Mouse (Mus musculus): ENCODE results near the gene Iqcn. TPM values are rescaled to one million over a fixed set of nuclear protein-coding genes. Genes with fewer than 3 reads are reported as not detected.

Gene Iqcn
- polyA plus RNA-seq, 1 experiment, result not detected

DNA sequence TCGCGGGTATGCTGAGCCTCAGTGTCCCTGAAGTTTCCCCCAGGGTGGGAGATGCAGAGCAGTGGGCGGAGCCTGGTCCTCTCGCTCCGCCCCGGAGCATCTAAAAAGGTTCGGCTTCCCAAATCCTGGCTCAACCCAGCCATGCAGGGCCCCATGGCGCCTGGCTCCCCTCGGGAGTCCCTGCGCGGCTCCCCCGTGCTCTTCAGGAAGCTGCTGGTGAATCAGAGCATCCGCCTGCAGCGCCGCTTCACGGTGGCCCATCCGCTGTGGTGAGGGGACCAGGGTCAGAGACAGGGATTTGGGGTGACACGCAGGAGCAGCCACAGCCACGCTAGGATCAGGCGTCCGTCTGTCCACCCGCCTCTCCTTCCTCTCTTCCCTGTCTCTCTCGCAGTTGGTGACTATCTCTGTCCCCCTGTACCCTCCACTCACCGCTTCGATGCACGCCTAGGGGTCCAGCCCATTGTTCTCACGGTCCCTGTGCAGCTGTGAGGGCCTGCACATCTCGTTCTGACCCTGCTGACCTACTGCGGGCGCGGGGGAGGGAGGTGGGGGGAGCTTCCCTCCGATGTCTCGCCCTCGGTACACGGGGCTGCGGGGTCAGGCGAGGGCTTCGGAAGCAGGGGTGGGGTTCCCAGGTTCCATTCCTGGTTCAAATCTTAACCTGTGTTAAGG is 39.9 kb downstream of the Iqcn start:
- Histone ChIP-seq H3K4me1 (peaks cover 29% of the 10 kb centered on the region), H3K27me3 (replicated peaks) (peaks cover 85% of the 10 kb centered on the region), H3K36me3 (replicated peaks; ENCODE audit: low read length) (no peaks in the 10 kb centered on the region), H3K4me3 (replicated peaks) (peak overlapping the region; percentile 87), H3K9me3 (no peaks in the 10 kb centered on the region)
- TF ChIP-seq FLI1 (IDR thresholded peaks at IDR 0.05; ENCODE audit: low read length) (no peak), GATA1 (IDR thresholded peaks at IDR 0.05; ENCODE audit: borderline replicate concordance, low read length) (no peak)

DNA sequence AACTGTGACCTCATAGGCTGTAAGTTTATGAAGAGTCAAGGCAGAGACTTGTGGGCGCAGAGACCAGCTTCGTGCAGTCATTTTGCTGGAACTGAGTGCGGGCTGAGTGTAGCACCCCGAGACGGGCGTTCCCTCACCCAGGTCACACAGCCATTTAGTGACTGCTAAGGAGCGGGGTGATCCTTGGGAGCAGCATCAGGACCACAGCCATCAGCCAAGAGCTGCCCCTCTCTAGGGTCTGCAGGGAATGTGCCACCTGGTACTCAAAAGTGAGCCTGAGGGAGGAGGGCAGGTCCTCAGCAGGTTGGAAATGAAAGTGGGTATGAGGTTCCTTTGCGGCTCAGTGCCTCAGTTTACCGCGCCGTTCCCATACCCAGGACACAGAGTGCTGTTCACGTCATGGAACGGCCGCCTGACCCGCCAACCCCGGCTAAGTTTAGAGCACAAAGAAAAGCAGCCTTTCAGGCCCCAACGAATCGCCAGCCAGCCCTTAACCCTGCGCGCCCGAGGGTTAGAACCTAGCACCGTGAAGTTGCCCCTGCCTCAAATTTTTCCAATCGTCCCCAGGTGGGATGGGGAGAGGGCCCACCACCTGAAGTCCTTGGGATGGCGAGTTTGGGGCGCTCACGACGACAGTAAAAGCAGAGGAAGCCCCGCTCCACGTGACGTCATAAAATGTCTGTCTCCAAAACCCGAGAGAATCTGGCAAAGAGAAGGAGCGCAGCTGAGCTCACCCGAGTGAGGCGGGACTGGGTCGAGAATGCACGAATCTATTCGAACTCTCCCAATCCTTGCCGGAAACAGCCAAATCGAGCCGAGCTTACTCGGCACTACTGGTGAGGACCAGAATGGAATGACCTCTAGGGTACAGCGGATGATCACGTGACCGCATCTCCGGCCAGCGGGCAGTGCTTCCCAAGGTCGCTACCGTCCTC is 40.7 kb downstream of the Iqcn start:
- no peak for TF ChIP-seq GATA1 (IDR thresholded peaks at IDR 0.05; ENCODE audit: borderline replicate concordance, low read length)
- no peak for TF ChIP-seq FLI1 (IDR thresholded peaks at IDR 0.05; ENCODE audit: low read length)
- H3K4me3 ChIP-seq (replicated peaks), result peak overlapping the region; percentile 87
- peaks cover 89% of the 10 kb centered on the region for H3K27me3 ChIP-seq (replicated peaks)
- no peaks in the 10 kb centered on the region for H3K36me3 ChIP-seq (replicated peaks; ENCODE audit: low read length)
- H3K9me3 ChIP-seq, result no peaks in the 10 kb centered on the region
- peaks cover 29% of the 10 kb centered on the region for H3K4me1 ChIP-seq

DNA sequence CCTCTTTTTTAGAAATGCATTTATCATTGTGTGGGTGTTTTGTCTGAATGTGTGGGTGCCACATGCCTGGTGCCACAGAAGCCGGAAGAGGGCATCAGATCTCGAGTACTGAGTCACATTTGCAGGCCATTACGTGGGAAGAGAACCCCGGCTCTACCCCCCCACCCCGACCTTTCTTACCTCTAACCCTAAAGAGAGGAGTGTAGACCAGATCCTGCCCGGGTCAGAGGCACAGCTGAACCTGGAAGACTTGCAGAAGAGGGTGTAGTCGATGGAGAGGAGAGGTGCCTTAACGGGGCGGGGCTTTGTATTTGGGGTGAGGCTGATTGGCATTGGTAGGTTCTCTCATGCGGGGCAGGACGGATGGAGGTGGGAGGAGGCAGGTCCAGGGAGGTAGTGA is 41.5 kb downstream of the Iqcn start:
- H3K27me3 ChIP-seq (replicated peaks), result peaks cover 97% of the 10 kb centered on the region

DNA sequence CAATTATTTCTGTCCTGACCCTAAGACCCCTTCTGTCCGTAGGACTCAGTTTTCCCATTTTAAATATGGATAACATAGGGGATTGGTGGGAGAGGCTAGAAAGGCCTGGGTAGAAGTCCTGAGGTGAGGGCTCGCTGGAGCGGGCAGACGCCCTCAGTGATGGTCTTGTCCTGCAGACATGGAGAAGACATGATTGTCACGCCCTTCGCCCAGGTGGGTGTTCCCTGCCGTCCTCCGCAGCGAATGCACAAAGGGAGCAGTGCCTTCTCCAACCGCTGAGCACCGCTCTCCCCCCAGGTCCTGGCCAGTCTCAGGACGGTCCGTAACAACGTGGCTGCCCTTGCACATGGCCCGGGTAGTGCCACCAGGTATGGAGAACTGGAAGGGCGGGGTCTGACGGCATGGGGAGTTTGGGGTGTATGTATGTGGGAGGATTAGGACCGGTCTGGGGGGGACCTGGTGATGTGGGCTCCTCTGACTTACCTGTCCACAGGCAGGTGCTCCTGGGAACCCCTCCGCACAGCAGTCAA is 42.5 kb downstream of the Iqcn start:
- Histone ChIP-seq H3K4me1 (peaks cover 29% of the 10 kb centered on the region), H3K36me3 (replicated peaks; ENCODE audit: low read length) (no peaks in the 10 kb centered on the region), H3K9me3 (no peaks in the 10 kb centered on the region), H3K4me3 (replicated peaks) (no peak overlapping the region), H3K27me3 (replicated peaks) (peaks cover 97% of the 10 kb centered on the region)
- TF ChIP-seq GATA1 (IDR thresholded peaks at IDR 0.05; ENCODE audit: borderline replicate concordance, low read length), result no peak
- TF ChIP-seq FLI1 (IDR thresholded peaks at IDR 0.05; ENCODE audit: low read length), result no peak

More for the DNA sequence above, 41.5 kb downstream of the Iqcn start:
- TF ChIP-seq FLI1 (IDR thresholded peaks at IDR 0.05; ENCODE audit: low read length) (no peak), GATA1 (IDR thresholded peaks at IDR 0.05; ENCODE audit: borderline replicate concordance, low read length) (no peak)
- H3K9me3 ChIP-seq, result no peaks in the 10 kb centered on the region
- no peaks in the 10 kb centered on the region for H3K36me3 ChIP-seq (replicated peaks; ENCODE audit: low read length)
- peaks cover 29% of the 10 kb centered on the region for H3K4me1 ChIP-seq
- H3K4me3 ChIP-seq (replicated peaks), result no peak overlapping the region

DNA sequence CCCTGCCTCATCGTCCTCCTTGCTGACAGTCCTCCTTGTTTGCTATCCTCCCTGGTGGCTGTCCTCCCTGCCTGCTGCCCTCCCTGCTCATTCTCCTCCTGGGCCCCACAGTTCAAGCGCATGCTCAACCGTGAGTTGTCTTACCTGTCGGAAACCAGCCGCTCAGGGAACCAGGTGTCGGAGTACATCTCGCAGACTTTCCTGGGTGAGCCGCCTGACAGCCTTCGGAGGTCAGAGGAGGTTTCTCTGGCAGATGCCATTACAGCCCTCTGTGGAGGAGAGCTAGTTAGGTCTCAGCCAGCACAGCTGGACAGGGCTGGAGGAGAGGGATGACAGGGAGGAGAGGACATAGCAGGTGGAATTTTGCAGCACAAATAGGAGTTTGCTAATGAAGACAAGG is 43.4 kb downstream of the Iqcn start:
- no peaks in the 10 kb centered on the region for H3K9me3 ChIP-seq
- no peaks in the 10 kb centered on the region for H3K36me3 ChIP-seq (replicated peaks; ENCODE audit: low read length)
- H3K4me1 ChIP-seq, result peaks cover 29% of the 10 kb centered on the region
- TF ChIP-seq FLI1 (IDR thresholded peaks at IDR 0.05; ENCODE audit: low read length) (no peak), GATA1 (IDR thresholded peaks at IDR 0.05; ENCODE audit: borderline replicate concordance, low read length) (no peak)
- peak overlapping the region; percentile 42 for H3K4me3 ChIP-seq (replicated peaks)
- H3K27me3 ChIP-seq (replicated peaks), result peaks cover 88% of the 10 kb centered on the region

DNA sequence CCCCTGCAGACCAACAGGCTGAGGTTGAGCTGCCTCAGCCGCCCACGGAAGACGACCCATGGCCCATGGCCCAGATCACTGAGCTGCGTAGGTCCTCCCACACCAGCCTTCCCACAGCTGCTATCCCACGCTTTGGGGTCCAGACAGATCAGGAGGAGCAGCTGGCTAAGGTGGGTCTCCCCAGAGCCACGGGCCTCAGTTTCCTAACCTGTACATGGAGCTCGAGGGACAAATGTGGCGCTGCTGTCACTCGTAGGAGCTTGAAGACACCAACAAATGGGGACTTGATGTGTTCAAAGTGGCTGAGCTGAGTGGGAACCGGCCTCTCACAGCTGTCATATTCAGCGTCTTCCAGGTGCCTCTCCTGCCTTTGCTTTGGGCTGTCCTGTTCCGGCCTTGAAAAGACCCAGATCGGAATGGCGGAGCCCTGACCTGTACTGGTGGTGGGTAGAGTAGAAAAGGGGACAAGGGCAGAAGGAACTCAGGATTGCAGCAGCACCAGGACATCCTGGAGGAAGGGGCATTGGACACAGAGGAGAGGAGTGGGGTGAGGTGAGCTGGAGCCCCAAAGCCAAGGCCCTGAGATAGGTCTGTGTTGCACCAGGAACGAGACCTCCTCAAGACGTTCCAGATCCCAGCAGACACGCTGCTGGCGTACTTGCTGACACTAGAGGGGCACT is 44.1 kb downstream of the Iqcn start:
- Histone ChIP-seq H3K9me3 (no peaks in the 10 kb centered on the region), H3K27me3 (replicated peaks) (peaks cover 81% of the 10 kb centered on the region), H3K4me1 (peaks cover 36% of the 10 kb centered on the region), H3K4me3 (replicated peaks) (no peak overlapping the region), H3K36me3 (replicated peaks; ENCODE audit: low read length) (no peaks in the 10 kb centered on the region)
- TF ChIP-seq GATA1 (IDR thresholded peaks at IDR 0.05; ENCODE audit: borderline replicate concordance, low read length), result no peak
- TF ChIP-seq FLI1 (IDR thresholded peaks at IDR 0.05; ENCODE audit: low read length), result no peak

DNA sequence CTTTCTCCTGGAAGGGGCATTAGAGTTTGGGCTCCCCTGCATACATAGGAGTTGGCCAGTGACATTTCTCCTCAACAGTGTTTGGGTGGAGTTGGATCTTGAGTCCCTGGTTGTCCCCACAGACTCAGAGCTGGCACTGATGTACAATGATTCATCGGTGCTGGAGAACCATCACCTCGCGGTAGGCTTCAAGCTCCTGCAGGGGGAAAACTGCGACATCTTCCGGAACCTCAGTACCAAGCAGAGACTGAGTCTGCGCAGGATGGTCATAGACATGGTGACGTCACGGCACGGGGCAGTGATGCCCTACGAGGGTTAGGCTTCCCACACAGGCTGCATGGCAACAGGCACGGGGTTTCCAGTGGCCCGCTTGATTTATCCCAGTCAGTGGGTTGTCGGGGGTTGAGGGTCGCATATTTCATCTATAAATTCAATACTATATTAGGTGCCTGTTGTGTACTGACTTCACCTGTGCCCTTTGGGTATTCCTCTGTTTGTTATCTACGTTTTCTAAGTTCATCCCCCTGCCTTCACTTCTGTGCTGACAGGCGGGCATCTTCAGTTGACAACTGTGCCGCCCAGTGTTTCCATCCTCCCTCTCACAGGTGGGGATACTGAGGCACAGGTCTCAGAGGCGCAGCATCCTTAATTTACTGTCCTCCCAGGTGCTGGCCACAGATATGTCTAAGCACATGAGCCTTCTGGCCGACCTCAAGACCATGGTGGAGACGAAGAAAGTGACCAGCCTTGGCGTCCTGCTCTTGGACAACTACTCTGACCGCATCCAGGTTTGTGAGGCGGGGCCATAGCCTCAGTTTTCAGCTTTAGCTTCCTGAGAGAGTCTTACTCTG is 45.2 kb downstream of the Iqcn start:
- TF ChIP-seq GATA1 (IDR thresholded peaks at IDR 0.05; ENCODE audit: borderline replicate concordance, low read length) (no peak), FLI1 (IDR thresholded peaks at IDR 0.05; ENCODE audit: low read length) (no peak)
- peaks cover 70% of the 10 kb centered on the region for H3K27me3 ChIP-seq (replicated peaks)
- H3K4me3 ChIP-seq (replicated peaks), result no peak overlapping the region
- H3K9me3 ChIP-seq, result no peaks in the 10 kb centered on the region
- peaks cover 41% of the 10 kb centered on the region for H3K4me1 ChIP-seq
- H3K36me3 ChIP-seq (replicated peaks; ENCODE audit: low read length), result no peaks in the 10 kb centered on the region

DNA sequence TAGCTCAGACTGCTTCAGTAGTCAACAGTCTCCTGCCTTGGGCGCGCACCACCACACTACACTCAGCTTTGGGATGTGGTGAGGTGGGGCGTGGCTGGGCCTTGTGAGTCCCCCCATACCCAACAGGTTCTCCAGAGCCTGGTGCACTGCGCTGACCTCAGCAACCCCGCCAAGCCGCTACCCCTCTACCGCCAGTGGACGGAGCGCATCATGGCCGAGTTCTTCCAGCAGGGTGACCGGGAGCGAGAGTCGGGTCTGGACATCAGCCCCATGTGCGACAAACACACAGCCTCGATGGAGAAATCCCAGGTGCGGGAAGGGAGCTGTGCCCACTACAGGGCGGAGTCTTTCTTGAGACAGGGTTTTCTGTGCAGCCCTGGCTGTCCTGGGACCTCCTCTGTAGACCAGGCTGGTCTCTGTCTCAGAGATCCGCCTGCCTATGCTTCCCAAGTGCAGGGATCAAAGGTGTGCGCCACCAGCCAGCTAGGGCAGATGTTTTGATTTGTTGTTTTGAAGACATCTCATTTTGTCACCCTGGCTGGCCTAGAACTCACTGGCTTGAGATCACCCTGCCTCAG is 45.9 kb downstream of the Iqcn start:
- TF ChIP-seq GATA1 (IDR thresholded peaks at IDR 0.05; ENCODE audit: borderline replicate concordance, low read length), result no peak
- TF ChIP-seq FLI1 (IDR thresholded peaks at IDR 0.05; ENCODE audit: low read length), result no peak
- peaks cover 62% of the 10 kb centered on the region for H3K27me3 ChIP-seq (replicated peaks)
- no peaks in the 10 kb centered on the region for H3K36me3 ChIP-seq (replicated peaks; ENCODE audit: low read length)
- no peaks in the 10 kb centered on the region for H3K9me3 ChIP-seq
- no peak overlapping the region for H3K4me3 ChIP-seq (replicated peaks)
- peaks cover 41% of the 10 kb centered on the region for H3K4me1 ChIP-seq
